25 mouse cellular contexts compared by ENCODE assay signal in the genomic region with DNA sequence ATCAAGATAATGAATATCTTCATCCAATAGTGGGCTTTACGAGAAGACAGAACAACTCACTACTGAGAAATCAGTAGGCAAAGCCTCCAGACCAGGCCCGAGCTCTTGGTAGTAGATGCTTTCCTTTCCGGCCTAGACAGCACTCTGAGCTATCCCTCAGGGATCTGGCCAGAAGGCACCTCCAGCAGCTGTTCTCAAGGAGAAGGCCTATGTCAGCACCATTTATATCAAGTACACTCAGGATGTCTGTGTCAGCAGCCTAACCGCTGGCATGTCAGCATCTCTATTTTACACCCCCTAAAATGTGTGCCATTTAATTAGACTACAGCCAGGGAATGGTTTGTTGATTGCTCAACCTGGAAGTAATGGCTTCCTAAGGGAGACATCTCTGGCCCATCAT.
"Had no signal": no experiment of that assay in that cellular context is flagged by ENCODE, and none has a peak within 500 bp of the region (broad histone marks: within the 10 kb centered on the region; RNA-seq: fewer than 3 reads in every experiment).

No protein-coding gene starts in this region.

- ATAC-seq: hindbrain, embryonic 16.5 days; inflammation-experienced regulatory T-cells, adult 6 months; intestine, embryonic 15.5 days; intestine, postnatal 0 days had no signal

- H3K27ac ChIP-seq: gastrocnemius, adult 2 months; heart, embryonic 10.5 days; hindbrain, embryonic 10.5 days; hindbrain, embryonic 12.5 days; hindbrain, embryonic 14.5 days; intestine, embryonic 15.5 days; layer of hippocampus, adult 2 months; left cerebral cortex, adult 2 months; limb, embryonic 10.5 days; limb, embryonic 12.5 days had no signal

- H3K4me1 ChIP-seq: heart, embryonic 10.5 days; hindbrain, embryonic 12.5 days; intestine, embryonic 15.5 days; limb, embryonic 10.5 days; limb, embryonic 12.5 days had no signal

- DNase-seq: gastrocnemius, adult 2 months; gastrocnemius, postnatal 10 days; gastrocnemius, postnatal 25 days; heart, adult 18-20 months; heart, postnatal 10 days; heart, postnatal 4 days; kidney, adult 18-20 months; kidney, adult 8-10 months; kidney, postnatal 10 days; kidney, postnatal 25 days; kidney, postnatal 4 days; liver had no signal

- H3K36me3 ChIP-seq: heart, embryonic 10.5 days; heart, embryonic 12.5 days; hindbrain, embryonic 10.5 days; hindbrain, embryonic 12.5 days; intestine, embryonic 15.5 days; limb, embryonic 10.5 days; limb, embryonic 12.5 days had no signal

- H3K9ac ChIP-seq: heart, embryonic 12.5 days; hindbrain, embryonic 12.5 days; hindbrain, embryonic 14.5 days; intestine, embryonic 15.5 days; limb, embryonic 12.5 days had no signal

- H3K4me3 ChIP-seq: gastrocnemius, adult 2 months; heart, embryonic 10.5 days; heart, embryonic 12.5 days; hindbrain, embryonic 10.5 days; hindbrain, embryonic 12.5 days; intestine, embryonic 15.5 days; layer of hippocampus, adult 2 months; left cerebral cortex, adult 2 months; limb, embryonic 10.5 days; limb, embryonic 12.5 days had no signal

- H3K27me3 ChIP-seq: heart, embryonic 12.5 days; hindbrain, embryonic 12.5 days; intestine, embryonic 15.5 days; limb, embryonic 12.5 days had no signal

- H3K4me2 ChIP-seq: heart, embryonic 12.5 days; hindbrain, embryonic 12.5 days; hindbrain, embryonic 14.5 days; intestine, embryonic 15.5 days; limb, embryonic 12.5 days had no signal

- H3K9me3 ChIP-seq: heart, embryonic 10.5 days; heart, embryonic 12.5 days; hindbrain, embryonic 10.5 days; hindbrain, embryonic 12.5 days; intestine, embryonic 15.5 days; limb, embryonic 10.5 days; limb, embryonic 12.5 days had no signal
